Mouse (Mus musculus): ENCODE data around the gene Nfe2l1. TPM values are rescaled to one million over a fixed set of nuclear protein-coding genes. Genes with fewer than 3 reads are reported as not detected.
"Not testable (repeated sequence)": the region's sequence is repeated elsewhere in the genome, so short reads cannot be mapped to it uniquely, and the experiment has no call there.

Nfe2l1 gene
- polyA plus RNA-seq, 1 experiment from 2014 or later = 64.8 TPM

DNA sequence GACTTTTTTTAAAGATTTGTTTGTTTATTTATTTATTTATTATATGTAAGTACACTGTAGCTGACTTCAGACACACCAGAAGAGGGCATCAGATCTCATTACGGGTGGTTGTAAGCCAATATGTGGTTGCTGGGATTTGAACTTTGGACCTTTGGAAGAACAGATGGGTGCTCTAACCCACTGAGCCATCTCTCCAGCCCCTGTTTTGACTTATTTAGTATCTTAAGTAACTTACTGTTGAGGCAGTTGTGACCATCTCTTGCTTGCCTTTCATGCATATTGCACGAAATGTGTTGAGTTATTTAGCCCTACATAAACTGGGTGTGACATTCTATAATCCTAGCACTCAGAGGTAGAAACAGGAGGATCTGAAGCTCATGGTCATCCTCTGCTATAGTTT, 30.3 kb downstream of the Nfe2l1 start:
- no peak for ATAC-seq
- peaks cover 13% of the 10 kb centered on the region for H3K36me3 ChIP-seq (ENCODE audit: control insufficient read depth, insufficient read depth)
- 94% methylated on average over 2 of the region's 2 CpGs for WGBS
- H3K9ac ChIP-seq (replicated peaks; ENCODE audit: low read depth, low read length) = no peak overlapping the region
- H3K4me2 ChIP-seq (ENCODE audit: low read length) = no peak overlapping the region
- no peaks in the 10 kb centered on the region for H3K9me3 ChIP-seq (ENCODE audit: control insufficient read depth, low read length)
- H3K27me3 ChIP-seq (replicated peaks; ENCODE audit: control insufficient read depth, insufficient read depth, low read length) = no peaks in the 10 kb centered on the region
- no peak overlapping the region for H3K4me3 ChIP-seq (replicated peaks; ENCODE audit: low read length)
- H3K27ac ChIP-seq (ENCODE audit: low read length) = no peak overlapping the region
- no peaks in the 10 kb centered on the region for H3K4me1 ChIP-seq (replicated peaks; ENCODE audit: control insufficient read depth, insufficient read depth, low read length)

DNA sequence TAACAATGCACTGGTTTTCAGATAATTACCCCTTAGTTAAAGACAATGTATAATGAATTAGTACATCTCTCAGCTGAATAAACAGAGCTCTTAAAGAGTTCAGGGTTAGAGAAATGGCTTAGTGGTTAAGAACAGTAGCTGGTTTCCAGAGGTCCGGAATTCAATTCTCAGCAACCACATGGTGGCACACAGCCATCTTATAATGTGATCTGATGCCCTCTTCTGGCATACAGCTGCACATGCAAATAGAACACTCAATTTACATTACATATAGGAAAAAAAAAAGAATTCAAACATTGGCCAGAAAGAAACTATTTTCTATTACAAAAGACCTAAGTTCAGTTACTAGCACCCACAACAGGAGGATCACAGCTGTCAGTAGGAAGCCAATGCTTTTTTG, 33.2 kb downstream of the Nfe2l1 start:
- H3K9ac ChIP-seq (replicated peaks; ENCODE audit: low read depth, low read length) = no peak overlapping the region
- 59% methylated on average over 1 of the region's 1 CpGs for WGBS

DNA sequence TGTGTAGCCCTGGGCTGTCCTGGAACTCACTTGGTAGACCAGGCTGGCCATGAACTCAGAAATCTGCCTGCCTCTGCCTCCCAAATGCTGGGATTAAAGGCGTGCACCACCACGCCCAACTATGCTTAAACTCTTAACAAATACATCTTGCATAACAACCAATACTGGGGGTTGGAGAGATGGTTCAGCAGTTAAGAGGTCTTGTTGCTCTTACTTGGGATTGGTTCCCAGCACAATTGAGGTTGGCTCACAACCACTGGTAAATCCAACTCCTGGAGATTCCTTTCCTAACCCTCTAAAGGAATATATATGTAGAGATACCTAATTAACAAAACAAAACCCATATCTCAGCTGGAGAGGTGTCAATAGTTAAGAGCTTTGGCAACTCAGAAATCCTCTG, 33.7 kb downstream of the Nfe2l1 start:
- Histone ChIP-seq H3K9me3 (ENCODE audit: control insufficient read depth, low read length) (no peaks in the 10 kb centered on the region), H3K4me1 (replicated peaks; ENCODE audit: control insufficient read depth, insufficient read depth, low read length) (peaks cover 18% of the 10 kb centered on the region), H3K4me3 (replicated peaks; ENCODE audit: low read length) (no peak overlapping the region), H3K27ac (ENCODE audit: low read length) (no peak overlapping the region), H3K27me3 (replicated peaks; ENCODE audit: control insufficient read depth, insufficient read depth, low read length) (no peaks in the 10 kb centered on the region), H3K36me3 (ENCODE audit: control insufficient read depth, insufficient read depth) (no peaks in the 10 kb centered on the region), H3K4me2 (ENCODE audit: low read length) (no peak overlapping the region), H3K9ac (replicated peaks; ENCODE audit: low read depth, low read length) (no peak overlapping the region)
- no peak for ATAC-seq
- WGBS = 97% methylated on average over 2 of the region's 2 CpGs

More for the DNA sequence above, 33.2 kb downstream of the Nfe2l1 start:
- Histone ChIP-seq H3K36me3 (ENCODE audit: control insufficient read depth, insufficient read depth) (peaks cover under 1% of the 10 kb centered on the region; the same call in 1 of the 2 replicates), H3K9me3 (ENCODE audit: control insufficient read depth, low read length) (no peaks in the 10 kb centered on the region), H3K4me3 (replicated peaks; ENCODE audit: low read length) (no peak overlapping the region), H3K4me2 (ENCODE audit: low read length) (no peak overlapping the region), H3K27me3 (replicated peaks; ENCODE audit: control insufficient read depth, insufficient read depth, low read length) (no peaks in the 10 kb centered on the region), H3K27ac (ENCODE audit: low read length) (no peak overlapping the region), H3K4me1 (replicated peaks; ENCODE audit: control insufficient read depth, insufficient read depth, low read length) (peaks cover 15% of the 10 kb centered on the region)
- ATAC-seq = no peak

DNA sequence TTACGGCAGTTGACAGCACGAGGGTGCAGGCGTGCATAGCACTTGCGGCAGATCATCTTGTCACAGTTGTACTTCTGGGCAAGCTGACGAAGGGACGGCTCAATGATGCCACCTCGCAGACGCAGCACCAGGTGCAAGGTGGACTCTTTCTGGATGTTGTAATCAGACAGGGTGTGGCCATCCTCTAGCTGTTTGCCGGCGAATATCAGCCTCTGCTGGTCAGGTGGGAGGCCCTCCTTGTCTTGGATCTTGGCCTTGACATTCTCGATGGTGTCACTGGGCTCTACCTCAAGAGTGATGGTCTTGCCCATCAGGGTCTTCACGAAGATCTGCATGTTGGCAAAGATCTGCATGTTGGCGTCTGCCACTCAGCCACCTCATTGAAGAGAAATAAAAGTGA, 34.3 kb downstream of the Nfe2l1 start:
- 97% methylated on average over 13 of the region's 13 CpGs for WGBS
- Histone ChIP-seq H3K27me3 (replicated peaks; ENCODE audit: control insufficient read depth, insufficient read depth, low read length) (no peaks in the 10 kb centered on the region), H3K4me2 (ENCODE audit: low read length) (no peak overlapping the region), H3K27ac (ENCODE audit: low read length) (no peak overlapping the region), H3K9ac (replicated peaks; ENCODE audit: low read depth, low read length) (no peak overlapping the region), H3K36me3 (ENCODE audit: control insufficient read depth, insufficient read depth) (no peaks in the 10 kb centered on the region), H3K9me3 (ENCODE audit: control insufficient read depth, low read length) (no peaks in the 10 kb centered on the region), H3K4me1 (replicated peaks; ENCODE audit: control insufficient read depth, insufficient read depth, low read length) (peaks cover 24% of the 10 kb centered on the region), H3K4me3 (replicated peaks; ENCODE audit: low read length) (no peak overlapping the region)
- no peak for ATAC-seq

DNA sequence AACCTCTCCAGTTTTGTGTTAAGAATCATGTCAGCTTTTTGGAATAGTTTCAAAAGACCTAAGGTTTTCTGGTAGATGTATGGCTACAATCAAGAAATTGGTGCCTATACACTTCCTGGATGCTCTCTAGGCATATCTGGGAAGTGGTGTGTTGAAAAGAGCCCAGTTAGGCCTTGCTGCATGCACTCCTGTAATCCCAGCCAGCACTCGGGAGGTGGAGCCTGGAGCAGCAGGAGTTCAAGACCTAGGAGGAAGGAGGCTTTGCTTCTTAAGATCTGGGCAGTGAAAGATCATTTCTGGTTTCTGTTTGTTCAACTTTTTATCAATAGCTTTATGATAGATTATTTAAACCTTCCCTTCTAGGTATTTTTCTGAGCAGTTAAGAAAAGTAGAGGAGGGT, 39.1 kb downstream of the Nfe2l1 start:
- Histone ChIP-seq H3K27ac (ENCODE audit: low read length) (no peak overlapping the region), H3K4me1 (replicated peaks; ENCODE audit: control insufficient read depth, insufficient read depth, low read length) (peaks cover 35% of the 10 kb centered on the region), H3K36me3 (ENCODE audit: control insufficient read depth, insufficient read depth) (no peaks in the 10 kb centered on the region), H3K4me3 (replicated peaks; ENCODE audit: low read length) (no peak overlapping the region), H3K4me2 (ENCODE audit: low read length) (peak overlapping the region; percentile 97), H3K9ac (replicated peaks; ENCODE audit: low read depth, low read length) (no peak overlapping the region), H3K9me3 (ENCODE audit: control insufficient read depth, low read length) (no peaks in the 10 kb centered on the region), H3K27me3 (replicated peaks; ENCODE audit: control insufficient read depth, insufficient read depth, low read length) (no peaks in the 10 kb centered on the region)
- 0% methylated on average over 1 of the region's 1 CpGs for WGBS
- ATAC-seq = no peak

DNA sequence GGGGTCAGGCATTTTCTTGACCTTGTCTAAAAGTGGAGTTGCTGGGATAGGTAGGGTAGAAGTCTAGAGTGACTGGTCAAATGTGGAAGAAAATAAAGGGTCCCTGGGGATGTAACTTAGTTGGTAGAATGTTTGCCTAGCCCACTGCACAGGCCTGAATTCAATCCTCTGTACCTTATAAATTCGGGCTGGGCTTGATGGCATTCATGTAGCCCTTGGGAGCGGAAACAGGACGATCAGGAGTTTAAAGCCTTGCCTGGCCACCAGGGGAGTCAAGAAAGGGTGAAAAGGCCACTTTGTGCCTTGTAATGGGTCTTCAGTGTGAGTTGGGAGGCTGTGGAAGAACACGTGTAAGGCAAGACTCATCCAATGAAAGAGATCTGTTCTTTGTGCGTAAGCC, 39.8 kb downstream of the Nfe2l1 start:
- peak overlapping the region; percentile 97 for H3K4me2 ChIP-seq (ENCODE audit: low read length)
- H3K9me3 ChIP-seq (ENCODE audit: control insufficient read depth, low read length) = no peaks in the 10 kb centered on the region
- no peaks in the 10 kb centered on the region for H3K36me3 ChIP-seq (ENCODE audit: control insufficient read depth, insufficient read depth)
- peak overlapping the region; percentile 97 for H3K9ac ChIP-seq (replicated peaks; ENCODE audit: low read depth, low read length)
- no peak for ATAC-seq
- H3K4me3 ChIP-seq (replicated peaks; ENCODE audit: low read length) = peak overlapping the region; percentile 96
- H3K27me3 ChIP-seq (replicated peaks; ENCODE audit: control insufficient read depth, insufficient read depth, low read length) = no peaks in the 10 kb centered on the region
- WGBS = 6% methylated on average over 5 of the region's 5 CpGs
- H3K27ac ChIP-seq (ENCODE audit: low read length) = no peak overlapping the region
- H3K4me1 ChIP-seq (replicated peaks; ENCODE audit: control insufficient read depth, insufficient read depth, low read length) = peaks cover 35% of the 10 kb centered on the region

DNA sequence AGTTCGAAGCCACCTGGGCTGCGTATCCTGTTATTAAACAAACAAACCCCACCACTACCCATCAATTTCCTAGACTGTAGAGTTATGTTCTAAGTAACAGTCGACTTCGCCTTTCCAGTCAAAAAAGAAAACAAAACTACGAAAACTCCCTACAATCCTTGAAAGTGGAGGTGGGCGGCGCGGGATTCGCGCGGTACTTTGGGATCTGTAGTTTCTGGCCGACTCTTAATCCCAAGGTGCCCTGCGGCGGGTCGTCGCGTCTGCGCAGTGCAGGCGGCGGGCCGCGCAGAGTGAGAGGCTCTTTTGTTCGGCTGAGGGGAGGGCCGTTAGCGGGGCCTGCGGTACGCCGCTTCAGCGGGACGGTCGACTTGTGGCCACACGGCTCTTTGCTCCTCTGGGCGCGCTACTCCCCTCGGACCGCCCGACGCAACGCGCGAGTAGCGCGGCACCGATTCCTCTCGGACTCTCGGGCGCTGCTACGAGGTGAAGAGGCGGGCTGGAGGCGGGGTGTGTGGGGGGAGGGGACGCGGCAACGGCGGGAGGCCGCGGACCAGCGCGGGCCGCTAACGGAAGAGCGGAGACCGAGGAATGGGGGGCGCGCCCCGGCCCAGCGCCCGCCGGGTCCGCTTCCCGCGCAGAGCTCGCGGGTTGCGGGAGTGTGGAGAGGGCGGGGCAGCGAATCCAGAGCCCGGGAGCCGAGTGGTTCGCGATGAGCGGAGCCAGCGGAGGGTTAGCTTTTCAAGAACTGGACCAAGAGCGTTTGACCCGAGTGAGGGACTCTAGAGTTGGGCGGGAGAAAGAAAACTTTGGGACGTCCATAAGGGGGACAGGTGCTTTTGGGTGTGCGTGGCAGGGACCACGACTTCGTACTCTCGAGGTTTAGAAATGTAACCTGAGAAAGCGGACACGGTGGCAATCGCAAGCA, 40.6 kb downstream of the Nfe2l1 start, which contains the start of gene Cbx1:
Cbx1 (plus strand) TSS at position 257 of the 925 bp plus-strand sequence.
- WGBS = 1% methylated on average over 85 of the region's 93 CpGs
- Histone ChIP-seq H3K27me3 (replicated peaks; ENCODE audit: control insufficient read depth, insufficient read depth, low read length) (no peaks in the 10 kb centered on the region), H3K36me3 (ENCODE audit: control insufficient read depth, insufficient read depth) (no peaks in the 10 kb centered on the region), H3K4me3 (replicated peaks; ENCODE audit: low read length) (peak within 1 kb of the TSS; percentile 96), H3K4me2 (ENCODE audit: low read length) (peak within 1 kb of the TSS; percentile 97), H3K27ac (ENCODE audit: low read length) (peak within 1 kb of the TSS; percentile 96), H3K4me1 (replicated peaks; ENCODE audit: control insufficient read depth, insufficient read depth, low read length) (peaks cover 35% of the 10 kb centered on the region), H3K9ac (replicated peaks; ENCODE audit: low read depth, low read length) (peak within 1 kb of the TSS; percentile 97), H3K9me3 (ENCODE audit: control insufficient read depth, low read length) (no peaks in the 10 kb centered on the region)
- ATAC-seq = peak; percentile 100

DNA sequence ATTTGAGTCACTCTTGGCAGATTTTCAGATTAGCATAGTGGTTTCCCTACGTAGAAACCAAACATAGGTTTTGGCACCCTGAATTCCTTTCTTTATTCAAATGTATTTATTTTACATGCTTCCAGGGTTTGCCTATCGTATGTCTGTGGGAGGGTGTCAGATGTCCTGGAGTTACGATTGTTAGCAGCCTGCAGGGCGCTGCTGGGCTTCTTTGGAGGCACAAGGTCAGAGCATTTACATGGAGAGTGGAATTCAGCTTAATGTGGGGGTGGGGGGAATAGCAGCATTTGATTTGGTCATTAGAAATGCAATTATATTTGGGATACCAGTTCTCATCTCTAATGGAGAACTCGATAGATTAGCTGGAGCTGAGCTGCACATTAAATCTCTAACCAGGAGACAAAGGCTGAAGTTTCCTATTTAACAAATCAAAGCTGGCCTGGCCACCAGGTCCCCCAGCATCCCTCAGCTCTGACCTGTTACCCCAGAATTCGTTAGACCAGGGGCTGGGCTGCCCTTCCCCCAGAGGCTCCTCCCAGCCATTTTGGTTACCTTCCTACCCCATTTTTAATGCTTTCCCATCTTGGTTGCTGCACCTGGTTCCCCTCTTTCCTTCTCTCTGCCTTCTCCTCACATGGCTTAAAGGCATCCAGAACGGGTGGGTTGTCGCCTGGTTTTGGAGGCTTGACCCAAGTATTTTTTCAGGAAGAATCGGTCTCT, 42.9 kb downstream of the Nfe2l1 start:
- H3K4me1 ChIP-seq (replicated peaks; ENCODE audit: control insufficient read depth, insufficient read depth, low read length) = peaks cover 23% of the 10 kb centered on the region
- WGBS = 30% methylated on average over 9 of the region's 9 CpGs
- H3K4me2 ChIP-seq (ENCODE audit: low read length) = no peak overlapping the region
- no peaks in the 10 kb centered on the region for H3K27me3 ChIP-seq (replicated peaks; ENCODE audit: control insufficient read depth, insufficient read depth, low read length)
- no peak overlapping the region for H3K9ac ChIP-seq (replicated peaks; ENCODE audit: low read depth, low read length)
- H3K36me3 ChIP-seq (ENCODE audit: control insufficient read depth, insufficient read depth) = no peaks in the 10 kb centered on the region
- no peaks in the 10 kb centered on the region for H3K9me3 ChIP-seq (ENCODE audit: control insufficient read depth, low read length)
- H3K27ac ChIP-seq (ENCODE audit: low read length) = no peak overlapping the region
- no peak overlapping the region for H3K4me3 ChIP-seq (replicated peaks; ENCODE audit: low read length)
- no peak for ATAC-seq

DNA sequence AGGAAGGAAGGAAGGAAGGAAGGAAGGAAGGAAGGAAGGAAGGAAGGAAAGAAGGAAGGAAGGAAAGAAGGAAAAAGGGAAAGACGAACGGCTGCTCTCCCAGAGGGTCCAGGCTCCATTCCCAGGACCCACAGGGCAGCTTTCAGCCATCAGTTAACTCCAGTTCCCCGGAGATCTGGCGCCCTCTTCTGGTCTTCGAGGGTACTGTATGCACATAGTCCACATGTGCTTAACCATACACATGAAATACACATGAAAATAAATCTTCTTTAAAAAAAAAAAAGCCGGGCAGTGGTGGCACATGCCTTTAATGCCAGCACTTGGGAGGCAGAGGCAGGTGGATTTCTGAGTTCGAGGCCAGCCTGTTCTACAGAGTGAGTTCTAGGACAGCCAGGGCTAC, 44.9 kb downstream of the Nfe2l1 start:
- H3K4me1 ChIP-seq (replicated peaks; ENCODE audit: control insufficient read depth, insufficient read depth, low read length); H3K4me3 ChIP-seq (replicated peaks; ENCODE audit: low read length): not testable (repeated sequence)
- 14% methylated on average over 7 of the region's 7 CpGs for WGBS

More for the DNA sequence above, 44.9 kb downstream of the Nfe2l1 start:
- H3K9ac ChIP-seq (replicated peaks; ENCODE audit: low read depth, low read length); H3K36me3 ChIP-seq (ENCODE audit: control insufficient read depth, insufficient read depth); H3K27me3 ChIP-seq (replicated peaks; ENCODE audit: control insufficient read depth, insufficient read depth, low read length); H3K9me3 ChIP-seq (ENCODE audit: control insufficient read depth, low read length); H3K27ac ChIP-seq (ENCODE audit: low read length); H3K4me2 ChIP-seq (ENCODE audit: low read length); ATAC-seq: not testable (repeated sequence)

Data from forebrain, embryonic 16.5 days (tissue).